Mouse (Mus musculus) lung, adult 2 months (tissue): Measurements from ENCODE around the gene Ier2.

Experiments
- CTCF ChIP-seq: fragments of 200-500 bp; IDR thresholded peaks from 2 replicates; pipeline ENCODE4 v1.5.1; 2011; ENCODE audit warnings: mild to moderate bottlenecking, low read length, control low read depth; ENCODE audit not compliant: insufficient read depth
- POLR2A ChIP-seq: fragments of 200-500 bp; IDR thresholded peaks from 2 replicates; pipeline ENCODE4 v1.6.1; 2011; ENCODE audit warnings: low read depth, mild to moderate bottlenecking, control low read depth, low read length, borderline replicate concordance; ENCODE audit errors: extremely low read depth

DNA sequence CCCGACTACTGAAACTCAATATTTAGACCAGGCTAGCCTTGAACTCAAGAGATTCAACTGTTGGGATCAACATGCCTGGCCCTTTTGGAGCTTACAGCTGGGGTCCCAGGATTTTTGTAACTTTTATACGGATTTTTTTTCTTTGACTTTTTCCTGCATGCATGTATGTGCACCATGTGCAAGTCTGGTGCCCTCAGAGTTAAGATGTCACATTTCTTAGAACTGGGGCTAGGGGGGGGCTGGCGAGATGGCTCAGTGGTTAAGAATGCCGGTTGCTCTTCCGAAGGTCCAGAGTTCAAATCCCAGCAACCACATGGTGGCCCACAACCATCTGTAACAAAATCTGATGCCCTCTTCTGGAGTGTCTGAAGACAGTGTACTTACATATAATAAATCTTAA is 37.9 kb upstream of the Ier2 start:
- no peak for TF ChIP-seq POLR2A
- TF ChIP-seq CTCF, result no peak
